Mouse (Mus musculus) ovary, postnatal 36 days (tissue): ENCODE measurements at regions not wholly inside any gene's neighbourhood (a gene's known extent, or its start where the extent isn't known, plus 50 kb on each side); places are given as distances from the start of the nearest gene placed in this dataset.

Experiments
- DNase-seq: peaks from one replicate; pipeline ENCODE4 v3.0.0; 2022; ENCODE audit warnings: low spot score, mixed read lengths

DNA sequence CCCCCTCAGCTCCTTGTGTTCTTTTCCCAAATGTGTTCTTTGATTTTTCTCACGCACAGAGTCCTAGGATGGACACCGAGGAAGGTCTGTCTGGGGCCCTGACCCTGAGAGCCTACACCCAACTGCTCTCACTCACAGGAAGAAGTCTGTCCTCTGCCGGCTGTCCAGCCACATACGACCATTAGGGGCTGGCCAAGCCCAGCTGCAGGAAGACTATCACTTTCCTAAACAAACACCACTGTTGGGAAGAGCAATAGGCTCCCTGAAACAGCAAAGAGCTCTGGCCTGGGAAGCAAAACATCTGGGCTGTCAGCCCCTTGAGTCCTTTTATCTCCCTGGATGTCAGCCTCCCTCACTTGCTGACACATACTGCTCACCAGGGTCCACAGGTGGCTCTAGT is 224.8 kb upstream of the Far2 start:
- DNase-seq = no peak

GRCm38 (mm10) chr6:147832521-147832920 is 214.5 kb upstream of the Far2 start:
- no peak for DNase-seq

DNA sequence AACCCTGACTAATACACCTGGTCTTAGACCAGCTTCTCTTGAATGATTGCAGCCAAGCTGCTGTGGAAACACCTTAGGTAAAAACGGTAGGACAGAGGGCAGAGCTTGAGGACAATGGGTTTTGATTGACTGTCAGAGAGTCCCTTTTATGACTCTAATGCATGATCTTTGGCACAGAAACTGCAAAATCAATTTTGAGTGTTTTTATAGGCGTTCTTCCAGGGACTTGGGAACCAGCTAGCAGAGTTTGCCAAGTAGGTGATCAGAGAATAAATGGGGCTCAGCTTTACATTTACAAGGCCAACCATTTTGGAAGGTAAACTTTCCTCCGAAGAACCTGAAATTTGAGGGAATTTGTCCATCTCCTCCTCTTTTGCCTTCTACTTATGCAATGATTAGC is 213.6 kb upstream of the Far2 start:
- DNase-seq = no peak

GRCm38 (mm10) chr6:147838846-147839245 is 208.2 kb upstream of the Far2 start:
- DNase-seq = no peak

GRCm38 (mm10) chr6:147849988-147850387 is 197.1 kb upstream of the Far2 start:
- no peak for DNase-seq

GRCm38 (mm10) chr6:147861116-147861515 is 185.9 kb upstream of the Far2 start:
- no peak for DNase-seq

GRCm38 (mm10) chr6:147871033-147871432 is 176.0 kb upstream of the Far2 start:
- DNase-seq = no peak

DNA sequence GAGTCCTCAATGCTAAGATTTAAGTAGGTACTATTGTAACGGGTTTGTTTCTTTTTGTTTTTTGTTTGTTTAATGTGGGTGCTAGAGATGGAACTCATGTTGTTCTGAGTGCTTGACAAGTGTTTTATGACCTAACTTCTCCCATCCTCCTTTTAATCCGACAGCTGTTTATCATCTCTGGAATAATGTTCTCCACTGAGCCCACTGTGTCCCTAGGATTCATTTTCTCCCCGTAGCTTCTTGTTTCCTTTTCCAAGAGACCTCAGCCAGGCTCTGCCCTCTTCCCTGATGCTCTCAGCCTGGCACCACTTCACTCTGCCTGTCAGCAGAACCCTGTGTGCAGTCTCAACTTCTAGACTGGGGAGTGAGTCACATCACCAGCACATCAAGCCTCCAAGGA is 173.9 kb upstream of the Far2 start:
- DNase-seq = no peak

- no peak for DNase-seq
Observed at GRCm38 (mm10) chr6:147878485-147878884, 168.6 kb upstream of the Far2 start.

GRCm38 (mm10) chr6:147885902-147886301 is 161.2 kb upstream of the Far2 start:
- DNase-seq = no peak

GRCm38 (mm10) chr6:147919697-147920096 is 127.4 kb upstream of the Far2 start:
- DNase-seq = no peak

DNA sequence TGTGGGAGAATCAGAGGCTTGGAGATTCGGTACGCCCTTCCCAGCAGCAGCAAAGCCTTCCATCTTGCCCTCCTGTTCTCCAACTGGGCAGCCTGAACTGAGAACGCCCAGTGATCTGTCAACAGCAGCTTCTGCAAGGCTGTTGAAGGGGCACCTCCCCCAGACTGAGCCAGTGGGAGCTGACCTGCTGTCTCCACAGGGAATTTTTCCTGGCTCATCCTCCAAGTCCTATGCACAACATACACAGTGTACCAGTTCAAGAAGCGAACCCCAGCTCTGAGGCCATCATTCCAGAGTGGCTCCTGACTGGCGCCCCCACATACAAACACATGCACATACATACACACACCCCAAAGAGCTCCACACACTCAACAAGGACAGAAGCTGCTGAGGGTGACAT is 126.0 kb upstream of the Far2 start:
- DNase-seq = no peak

GRCm38 (mm10) chr6:147922506-147922905 is 124.6 kb upstream of the Far2 start:
- DNase-seq = no peak

DNA sequence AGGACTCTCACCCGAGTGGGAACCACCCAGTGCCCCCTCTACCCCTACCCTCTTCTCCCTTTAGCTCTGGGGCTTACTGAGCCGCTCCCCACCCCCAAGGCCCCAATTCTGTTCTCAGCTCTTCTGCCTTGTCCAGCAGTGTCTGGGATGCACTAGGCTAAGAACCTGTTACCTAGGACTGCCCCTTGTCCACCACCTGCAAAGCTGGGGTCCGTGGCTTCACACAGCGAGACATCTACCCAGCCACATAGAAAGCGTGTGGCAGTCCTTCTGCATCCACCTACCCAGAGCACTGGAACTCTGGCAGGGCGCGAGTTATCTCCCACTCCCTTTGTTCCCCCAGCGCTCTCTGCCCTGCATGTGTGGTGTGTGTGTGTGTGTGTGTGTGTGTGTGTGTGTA is 123.8 kb upstream of the Far2 start:
- no peak for DNase-seq

DNA sequence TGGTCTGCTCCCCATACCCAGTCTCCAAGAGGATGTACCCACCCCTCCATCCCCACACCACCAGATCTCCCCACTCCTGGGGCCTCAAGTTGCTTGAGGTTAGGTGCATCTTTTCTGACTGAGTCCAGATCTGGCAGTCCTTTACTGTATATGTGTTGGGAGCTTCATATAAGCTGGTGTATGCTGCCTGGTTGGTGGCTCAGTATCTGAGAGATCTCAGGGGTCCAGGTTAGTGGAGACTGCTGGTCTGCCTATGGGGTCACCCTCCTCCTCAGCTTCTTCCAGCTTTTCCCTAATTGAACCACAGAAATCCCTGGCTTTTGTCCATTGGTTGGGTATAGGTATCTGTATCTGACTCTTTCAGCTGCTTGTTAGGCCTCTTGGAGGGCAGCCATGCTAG is 118.1 kb upstream of the Far2 start:
- DNase-seq = no peak

GRCm38 (mm10) chr6:147944020-147944419 is 103.0 kb upstream of the Far2 start:
- no peak for DNase-seq

GRCm38 (mm10) chr6:147944940-147945676 is 102.0 kb upstream of the Far2 start:
- no peak for DNase-seq

DNA sequence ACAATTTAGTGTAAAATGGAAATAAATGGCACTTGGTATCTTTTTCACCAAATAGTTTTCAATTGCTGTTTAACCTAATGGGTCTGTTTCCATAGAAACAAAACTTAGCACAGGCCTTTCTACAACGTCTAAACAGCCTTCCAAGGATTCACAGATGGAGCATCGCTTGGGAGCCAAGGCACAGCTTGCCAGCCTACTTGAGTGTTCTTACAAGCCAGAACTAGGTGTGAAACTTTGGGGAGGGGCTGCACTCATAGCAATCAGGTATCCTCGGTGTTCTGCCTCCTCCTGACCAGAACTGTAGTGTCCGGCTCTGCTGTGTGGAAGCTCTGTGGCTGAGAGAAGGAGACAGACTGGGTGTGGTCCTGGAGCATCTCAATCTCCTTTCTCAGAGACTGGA is 99.1 kb upstream of the Far2 start:
- no peak for DNase-seq

- no peak for DNase-seq
Observed at GRCm38 (mm10) chr6:147951642-147952041, 95.4 kb upstream of the Far2 start.

- DNase-seq = no peak
Observed at GRCm38 (mm10) chr6:147953058-147953679, 93.9 kb upstream of the Far2 start.

DNA sequence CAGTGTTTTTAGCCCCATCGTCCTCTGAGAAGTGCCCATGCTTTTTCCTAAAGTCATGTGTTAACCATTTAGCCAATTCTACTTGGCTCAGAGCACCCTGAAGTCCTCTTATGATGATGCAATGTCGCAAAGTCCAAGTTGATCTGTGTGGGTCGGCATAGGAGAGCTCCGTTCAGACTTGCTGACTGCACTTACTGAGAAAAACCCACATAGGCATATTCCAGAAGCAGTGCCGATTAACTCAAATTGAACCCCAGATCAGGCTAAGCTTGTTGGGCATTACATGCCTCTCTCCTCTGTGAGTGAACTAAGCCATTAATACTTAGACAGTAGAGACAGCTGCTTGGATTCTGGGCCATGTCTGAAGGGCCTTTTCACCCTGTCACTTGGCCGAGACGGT is 93.3 kb upstream of the Far2 start:
- no peak for DNase-seq

GRCm38 (mm10) chr6:147954253-147954652 is 92.8 kb upstream of the Far2 start:
- no peak for DNase-seq

DNA sequence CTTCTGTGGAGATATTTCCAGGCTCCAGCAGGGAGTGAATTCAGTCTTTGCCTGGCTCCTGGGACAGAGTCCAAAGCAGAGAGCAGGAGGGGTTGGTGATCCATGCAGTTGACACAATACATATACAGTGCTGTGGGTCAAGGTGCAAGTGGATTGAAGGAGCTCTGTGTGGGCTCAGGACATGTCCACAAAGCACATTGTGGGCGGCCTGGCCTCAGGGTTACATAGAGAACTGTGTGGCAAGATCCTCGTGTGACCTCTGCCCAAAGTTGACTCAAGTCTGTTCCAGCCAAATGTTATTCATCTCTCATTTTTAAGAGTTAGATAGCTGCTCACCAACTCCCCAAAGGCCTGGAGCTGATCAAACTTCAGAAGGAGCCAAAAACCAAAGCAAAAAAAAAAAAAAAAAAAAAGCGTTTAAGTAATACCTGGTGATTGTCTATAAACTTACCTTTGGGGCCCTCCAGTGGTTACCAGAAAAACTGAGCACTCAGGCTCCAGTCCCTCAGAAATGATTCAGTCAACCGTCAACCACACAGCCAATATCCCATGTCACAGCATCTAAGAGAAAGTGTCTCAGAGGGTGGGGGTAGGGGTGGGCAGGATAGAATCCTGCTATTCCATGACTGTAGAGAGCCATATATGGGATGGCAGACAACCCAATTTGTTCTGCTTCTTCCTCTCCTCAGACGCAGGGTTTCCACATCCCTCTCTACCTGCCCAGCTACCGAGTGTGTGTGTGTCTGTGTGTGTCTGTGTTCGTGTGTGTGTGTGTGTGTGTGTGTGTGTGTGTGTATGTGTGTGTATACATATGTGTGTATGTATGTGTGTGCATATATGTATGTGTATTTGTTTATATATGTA is 91.9 kb upstream of the Far2 start:
- no peak for DNase-seq
